Comparison of ENCODE assay signal across 9 mouse cellular contexts in genomic region chr6:119489765-119490164, GRCm38 (mm10). TPM values are rescaled to one million over a fixed set of nuclear protein-coding genes. Genes with fewer than 3 reads are reported as not detected.
A peak's percentile ranks its signal among the peaks of the same experiment; 100 is the strongest.
DNase-seq lines count a peak whose midpoint lies in the region; ATAC-seq and TF ChIP-seq lines count a peak whose summit lies in the region.
"Had no signal": no experiment of that assay in that cellular context is flagged by ENCODE, and none has a peak within 500 bp of the region (broad histone marks: within the 10 kb centered on the region; RNA-seq: fewer than 3 reads in every experiment).

No protein-coding gene starts in this region.

- H3K9me3 ChIP-seq in kidney, embryonic 14.5 days (ENCODE audit: control insufficient read depth, low read length): no peaks in the 10 kb centered on the region
- no peaks in the 10 kb centered on the region for H3K9me3 ChIP-seq in CH12.LX (replicated peaks; ENCODE audit: low read length)
- H3K9me3 ChIP-seq in heart, postnatal 0 days (replicated peaks; ENCODE audit: control insufficient read depth, low read length): no peaks in the 10 kb centered on the region
- no peaks in the 10 kb centered on the region for H3K9me3 ChIP-seq in lung, embryonic 15.5 days
- H3K9me3 ChIP-seq: neural tube, embryonic 12.5 days had no signal

- peak; percentile 98 for TF ChIP-seq RAD21 in CH12.LX (IDR thresholded peaks at IDR 0.05; ENCODE audit: low read depth, low read length)

- no peak overlapping the region for H3K4me2 ChIP-seq in kidney, embryonic 14.5 days (replicated peaks; ENCODE audit: low read depth, low read length)
- H3K4me2 ChIP-seq in CH12.LX (ENCODE audit: insufficient read depth, low read depth, poor library complexity, severe bottlenecking): no peak overlapping the region
- H3K4me2 ChIP-seq in heart, postnatal 0 days (ENCODE audit: low read depth, low read length): peak overlapping the region; percentile 52
- H3K4me2 ChIP-seq in lung, embryonic 15.5 days: peak overlapping the region; percentile 29; the same call in 1 of the 2 replicates

- 10% methylated on average over 5 of the region's 5 CpGs for WGBS in kidney, embryonic 14.5 days
- 12% methylated on average over 5 of the region's 5 CpGs for WGBS in heart, postnatal 0 days
- WGBS in lung, embryonic 15.5 days: 10% methylated on average over 5 of the region's 5 CpGs

- intact Hi-C loops in gastrocnemius, postnatal 36 days (cut with DNase I): loop anchor here (5.0 to 10.0 kb wide), 5 partner anchors 53 to 715 kb away; partner anchors contain the start of gene Wnt5b

- dilution Hi-C loops in CH12.LX (cut with MboI; ENCODE audit: extremely low pct_ligation_motif_present, extremely low pct_unique_long_range_greater_than_20kb, low sequenced_read_pairs): no loop called here

- DNase-seq in kidney, adult 8-10 months: no peak
- DNase-seq in CH12.LX (ENCODE audit: extremely low read depth): peak; percentile 40
- peak; percentile 36 to 59 for DNase-seq in cerebellum, postnatal 25 days
- peak; percentile 50 for DNase-seq in heart, postnatal 0 days (ENCODE audit: low spot score)
- DNase-seq in retina, postnatal 7 days (ENCODE audit: low read depth, low spot score): peak; percentile 68
- no peak for DNase-seq in gastrocnemius, postnatal 36 days

- H3K36me3 ChIP-seq in kidney, embryonic 14.5 days (ENCODE audit: control insufficient read depth, insufficient read depth, low read length): no peaks in the 10 kb centered on the region
- H3K36me3 ChIP-seq in CH12.LX (replicated peaks in 1 of 2; ENCODE audit: control insufficient read depth in 1 of 2, insufficient read depth in 1 of 2, low read length in 1 of 2): peaks cover 0 to 4% of the 10 kb centered on the region in 2 experiments
- H3K36me3 ChIP-seq in heart, postnatal 0 days (replicated peaks; ENCODE audit: control insufficient read depth, insufficient read depth, low read length): no peaks in the 10 kb centered on the region
- no peaks in the 10 kb centered on the region for H3K36me3 ChIP-seq in lung, embryonic 15.5 days

- H3K4me3 ChIP-seq in kidney, embryonic 14.5 days (ENCODE audit: low read length): no peak overlapping the region
- H3K4me3 ChIP-seq in CH12.LX (replicated peaks in 1 of 3; ENCODE audit: low read depth in 2 of 3, low read length in 2 of 3, poor library complexity in 1 of 3): no peak overlapping the region
- H3K4me3 ChIP-seq in heart, postnatal 0 days (ENCODE audit: low read depth, low read length): peak overlapping the region; percentile 4; the same call in 1 of the 2 replicates
- H3K4me3 ChIP-seq in lung, embryonic 15.5 days: no peak overlapping the region
- H3K4me3 ChIP-seq: neural tube, embryonic 12.5 days had no signal

- H3K9ac ChIP-seq in kidney, embryonic 14.5 days (ENCODE audit: low read depth, low read length): no peak overlapping the region
- no peak overlapping the region for H3K9ac ChIP-seq in CH12.LX (ENCODE audit: insufficient read depth, low read depth)
- H3K9ac ChIP-seq in heart, postnatal 0 days (replicated peaks; ENCODE audit: low read depth, low read length): no peak overlapping the region
- H3K9ac ChIP-seq in lung, embryonic 15.5 days: no peak overlapping the region
- H3K9ac ChIP-seq: neural tube, embryonic 12.5 days had no signal

- ATAC-seq in kidney, embryonic 14.5 days (ENCODE audit: low FRiP score, low TSS enrichment): 0 out of 2 replicates have a peak, but pooled peaks have one; percentile 13
- ATAC-seq in heart, postnatal 0 days (ENCODE audit: insufficient read depth, low read depth): no peak
- ATAC-seq in lung, embryonic 15.5 days (ENCODE audit: borderline replicate concordance, extremely low read depth, low FRiP score, low TSS enrichment): no peak; the same call in 1 of the 2 replicates

- H3K4me1 ChIP-seq in kidney, embryonic 14.5 days (ENCODE audit: control insufficient read depth, insufficient read depth, low read length): peaks cover 13% of the 10 kb centered on the region; the same call in 1 of the 2 replicates
- 0 out of 4 replicates have a peak, but pooled peaks cover 0 to 3% of the 10 kb centered on the region in 2 experiments for H3K4me1 ChIP-seq in CH12.LX (ENCODE audit: control insufficient read depth in 1 of 2, insufficient read depth in 2 of 2)
- H3K4me1 ChIP-seq in heart, postnatal 0 days (ENCODE audit: control insufficient read depth, insufficient read depth): peaks cover 9% of the 10 kb centered on the region; the same call in 1 of the 2 replicates
- H3K4me1 ChIP-seq in lung, embryonic 15.5 days: peaks cover 25% of the 10 kb centered on the region

- H3K27ac ChIP-seq in kidney, embryonic 14.5 days (ENCODE audit: low read depth, low read length): no peak overlapping the region
- H3K27ac ChIP-seq in CH12.LX (ENCODE audit: insufficient read depth, low read depth): no peak overlapping the region
- no peak overlapping the region for H3K27ac ChIP-seq in heart, postnatal 0 days (ENCODE audit: low read depth)
- no peak overlapping the region for H3K27ac ChIP-seq in lung, embryonic 15.5 days
- H3K27ac ChIP-seq: neural tube, embryonic 12.5 days had no signal

- in situ Hi-C loops in CH12.LX (cut with MboI; ENCODE audit: low pct_ligation_motif_present, low pct_unique_long_range_greater_than_20kb, low sequenced_read_pairs): loop anchor here (10.0 to 25.0 kb wide), 4 partner anchors 298 to 823 kb away; partner anchors contain the start of gene Rad52

- TF ChIP-seq EP300 in CH12.LX (IDR thresholded peaks at IDR 0.05; ENCODE audit: low read length): no peak
- no peak for TF ChIP-seq EP300 in heart, postnatal 0 days (IDR thresholded peaks at IDR 0.05; ENCODE audit: low read depth)

- no peak for TF ChIP-seq POLR2A in CH12.LX (IDR thresholded peaks at IDR 0.05; ENCODE audit: low read depth, low read length)

- no peaks in the 10 kb centered on the region for H3K27me3 ChIP-seq in kidney, embryonic 14.5 days (ENCODE audit: control insufficient read depth, insufficient read depth, low read length)
- no peaks in the 10 kb centered on the region for H3K27me3 ChIP-seq in CH12.LX (replicated peaks)
- H3K27me3 ChIP-seq in heart, postnatal 0 days (ENCODE audit: control insufficient read depth, insufficient read depth, low read length): no peaks in the 10 kb centered on the region
- H3K27me3 ChIP-seq in lung, embryonic 15.5 days: no peaks in the 10 kb centered on the region
- H3K27me3 ChIP-seq: neural tube, embryonic 12.5 days had no signal

- no peaks in the 10 kb centered on the region for H3K79me2 ChIP-seq in CH12.LX (replicated peaks; ENCODE audit: control insufficient read depth, extremely low read depth, insufficient read depth, poor library complexity, severe bottlenecking)

- peak; percentile 79 to 90 for TF ChIP-seq CTCF in CH12.LX (conservative IDR thresholded peaks at IDR 0.05 in 1 of 2, IDR thresholded peaks at IDR 0.05 in 1 of 2; ENCODE audit: low read depth in 2 of 2, low read length in 2 of 2)
- TF ChIP-seq CTCF in heart, postnatal 0 days (IDR thresholded peaks at IDR 0.05; ENCODE audit: low read depth): peak; percentile 71

TF ChIP-seq in CH12.LX, 34 proteins besides CTCF, POLR2A, EP300 and RAD21:
- TF ChIP-seq MXI1 (IDR thresholded peaks at IDR 0.05; ENCODE audit: low read depth, low read length): no peak
- TF ChIP-seq ETS1 (conservative IDR thresholded peaks at IDR 0.05; ENCODE audit: low read depth, low read length): no peak
- TF ChIP-seq MYC (IDR thresholded peaks at IDR 0.05; ENCODE audit: low read depth, low read length): no peak
- no peak for TF ChIP-seq ZKSCAN1 (IDR thresholded peaks at IDR 0.05; ENCODE audit: borderline replicate concordance, low read depth, low read length)
- no peak for TF ChIP-seq CHD2 (IDR thresholded peaks at IDR 0.05; ENCODE audit: low read length)
- no peak for TF ChIP-seq GABPA (IDR thresholded peaks at IDR 0.05; ENCODE audit: insufficient replicate concordance, low read depth, low read length)
- TF ChIP-seq JUND (conservative IDR thresholded peaks at IDR 0.05; ENCODE audit: low read depth, low read length): 0 out of 2 replicates have a peak, but pooled peaks have one; percentile 12
- TF ChIP-seq ZC3H11A (IDR thresholded peaks at IDR 0.05; ENCODE audit: low read depth, low read length): peak; percentile 65
- no peak for TF ChIP-seq USF1 (IDR thresholded peaks at IDR 0.05; ENCODE audit: low read depth, low read length)
- peak; percentile 77 for TF ChIP-seq SMC3 (IDR thresholded peaks at IDR 0.05; ENCODE audit: low read depth, low read length)
- no peak for TF ChIP-seq TCF12 (IDR thresholded peaks at IDR 0.05; ENCODE audit: low read depth, low read length)
- no peak for TF ChIP-seq UBTF (IDR thresholded peaks at IDR 0.05; ENCODE audit: low read depth, low read length)

RNA-seq across cellular contexts. Expression of gene Fbxl14, which starts 10.3 kb away (rescaled TPM):
- 7.2 and 9.6 TPM in 2 replicates for polyA plus RNA-seq in kidney, embryonic 14.5 days (2014; fragmentation: Nextera tagmentation; extraction: Ambion mirVana)
- total RNA-seq in CH12.LX (2012; rRNA removed): 29.9 and 32.7 TPM in 2 replicates
- 27.8 and 30.3 TPM in 2 replicates for total RNA-seq in CH12.LX (2014; rRNA removed)
- 28.8 and 32.0 TPM in 2 replicates for polyA plus RNA-seq in CH12.LX (2012; ENCODE audit: insufficient read length, low read depth)
- 40.1 and 43.3 TPM in 2 replicates for total RNA-seq in heart, postnatal 0 days (2014; rRNA removed; ENCODE audit: low replicate concordance)
- 2.2 TPM in 2 replicates for polyA plus RNA-seq in heart, postnatal 0 days (2015; fragmentation: Nextera tagmentation; extraction: Ambion mirVana)
- polyA plus RNA-seq in lung, embryonic 15.5 days (2015; fragmentation: Nextera tagmentation; extraction: Ambion mirVana): 4.5 and 4.6 TPM in 2 replicates
- total RNA-seq in gastrocnemius, postnatal 36 days (2021): 10 to 100 TPM; 10.3 to 10.7 TPM

RNA-seq across cellular contexts. Expression of gene Wnt5b, which starts 54.4 kb away (rescaled TPM):
- 10.9 and 11.0 TPM in 2 replicates for polyA plus RNA-seq in kidney, embryonic 14.5 days (2014; fragmentation: Nextera tagmentation; extraction: Ambion mirVana)
- total RNA-seq in CH12.LX (2012; rRNA removed) (0.92 and 1.5 TPM in 2 replicates), CH12.LX (2014; rRNA removed) (1.2 and 1.4 TPM in 2 replicates)
- 2.0 and 2.8 TPM in 2 replicates for polyA plus RNA-seq in CH12.LX (2012; ENCODE audit: insufficient read length, low read depth)
- total RNA-seq in heart, postnatal 0 days (2014; rRNA removed; ENCODE audit: low replicate concordance): 5.3 and 5.5 TPM in 2 replicates
- 4.2 and 4.3 TPM in 2 replicates for polyA plus RNA-seq in heart, postnatal 0 days (2015; fragmentation: Nextera tagmentation; extraction: Ambion mirVana)
- 7.7 and 8.2 TPM in 2 replicates for polyA plus RNA-seq in lung, embryonic 15.5 days (2015; fragmentation: Nextera tagmentation; extraction: Ambion mirVana)
- total RNA-seq in gastrocnemius, postnatal 36 days (2021): 1 to 10 TPM in 1 of 2 experiments, under 1 TPM in 1; 0.64 to 1.6 TPM

Comparison
In these comparisons a context has a peak if more than half of its experiments do, and no peak if none do; other contexts are left out.
1. H3K4me2 ChIP-seq: peak in heart, postnatal 0 days (single experiment) and lung, embryonic 15.5 days (single experiment); none in kidney, embryonic 14.5 days (single experiment) and CH12.LX (single experiment).
2. DNase-seq: peak in CH12.LX (single experiment), cerebellum, postnatal 25 days (2 of 2), heart, postnatal 0 days (single experiment) and retina, postnatal 7 days (single experiment); none in kidney, adult 8-10 months (0 of 2) and gastrocnemius, postnatal 36 days (0 of 2).